12 mouse cellular contexts compared by ENCODE assay signal in genomic region chr6:83711725-83712475, GRCm38 (mm10). TPM values are rescaled to one million over a fixed set of nuclear protein-coding genes. Genes with fewer than 3 reads are reported as not detected.
DNase-seq lines count a peak whose midpoint lies in the region; ATAC-seq and TF ChIP-seq lines count a peak whose summit lies in the region.
"Had no signal": no experiment of that assay in that cellular context is flagged by ENCODE, and none has a peak within 500 bp of the region (broad histone marks: within the 10 kb centered on the region; RNA-seq: fewer than 3 reads in every experiment).

No protein-coding gene starts in this region.

- no peaks in the 10 kb centered on the region for H3K9me3 ChIP-seq in heart, postnatal 0 days (replicated peaks; ENCODE audit: control insufficient read depth, low read length)
- H3K9me3 ChIP-seq in hindbrain, embryonic 16.5 days (ENCODE audit: control insufficient read depth, low read length), result no peaks in the 10 kb centered on the region
- H3K9me3 ChIP-seq: G1E had no signal

- TF ChIP-seq CTCF in heart, postnatal 0 days (IDR thresholded peaks at IDR 0.05; ENCODE audit: low read depth), result no peak

- H3K27me3 ChIP-seq in heart, postnatal 0 days (ENCODE audit: control insufficient read depth, insufficient read depth, low read length), result peaks cover 100% of the 10 kb centered on the region
- H3K27me3 ChIP-seq in hindbrain, embryonic 16.5 days (replicated peaks; ENCODE audit: control insufficient read depth, insufficient read depth, low read length), result peaks cover 74% of the 10 kb centered on the region

- H3K27ac ChIP-seq in heart, postnatal 0 days (ENCODE audit: low read depth), result no peak overlapping the region
- no peak overlapping the region for H3K27ac ChIP-seq in hindbrain, embryonic 16.5 days (ENCODE audit: low read depth, low read length)

- H3K4me2 ChIP-seq in heart, postnatal 0 days (ENCODE audit: low read depth, low read length), result peak overlapping the region; percentile 62
- peak overlapping the region; percentile 54 for H3K4me2 ChIP-seq in hindbrain, embryonic 16.5 days (ENCODE audit: low read length)

- H3K4me3 ChIP-seq in heart, postnatal 0 days (ENCODE audit: low read depth, low read length), result peak overlapping the region; percentile 46
- H3K4me3 ChIP-seq in hindbrain, embryonic 16.5 days (ENCODE audit: low read length), result 0 out of 2 replicates have a peak overlapping the region, but pooled peaks have one; percentile 1

- H3K36me3 ChIP-seq in heart, postnatal 0 days (replicated peaks; ENCODE audit: control insufficient read depth, insufficient read depth, low read length), result no peaks in the 10 kb centered on the region
- no peaks in the 10 kb centered on the region for H3K36me3 ChIP-seq in hindbrain, embryonic 16.5 days (ENCODE audit: control insufficient read depth, insufficient read depth, low read length)
- H3K36me3 ChIP-seq: G1E had no signal

- TF ChIP-seq EP300 in heart, postnatal 0 days (IDR thresholded peaks at IDR 0.05; ENCODE audit: low read depth), result no peak

- no peak for DNase-seq in heart, postnatal 0 days (ENCODE audit: low spot score)
- no peak for DNase-seq in heart, adult 8-10 months (ENCODE audit: low spot score)
- DNase-seq in ZHBTc4 (ENCODE audit: low read depth, low spot score), result peak; percentile 40
- DNase-seq in neural tube, embryonic 10.5 days (ENCODE audit: extremely low spot score, low spot score), result peak; percentile 61
- no peak for DNase-seq in gastrocnemius, postnatal 36 days
- DNase-seq in natural killer cell, adult 2 months (ENCODE audit: low spot score in 2 of 2), result no peak
- no peak for DNase-seq in frontal cortex, adult 2 months (ENCODE audit: extremely low spot score in 1 of 2, low spot score in 1 of 2)

- 3% methylated on average over 45 of the region's 45 CpGs for WGBS in heart, postnatal 0 days
- WGBS in hindbrain, embryonic 16.5 days, result 2% methylated on average over 45 of the region's 45 CpGs

- intact Hi-C loops in gastrocnemius, postnatal 36 days (cut with DNase I), result no loop called here

- ATAC-seq in heart, postnatal 0 days (ENCODE audit: insufficient read depth, low read depth), result no peak
- ATAC-seq in hindbrain, embryonic 16.5 days, result no peak

- no peak overlapping the region for H3K9ac ChIP-seq in heart, postnatal 0 days (replicated peaks; ENCODE audit: low read depth, low read length)
- no peak overlapping the region for H3K9ac ChIP-seq in hindbrain, embryonic 16.5 days (ENCODE audit: low read depth, low read length)

- peaks cover 9% of the 10 kb centered on the region for H3K4me1 ChIP-seq in heart, postnatal 0 days (ENCODE audit: control insufficient read depth, insufficient read depth)
- peaks cover 9% of the 10 kb centered on the region for H3K4me1 ChIP-seq in hindbrain, embryonic 16.5 days (ENCODE audit: control insufficient read depth, insufficient read depth, low read depth, low read length)

RNA-seq across cellular contexts. Expression of gene Vax2, which starts 0.8 kb away (rescaled TPM):
- total RNA-seq in heart, postnatal 0 days (2014; rRNA removed; ENCODE audit: low replicate concordance), result not detected in 2 replicates
- not detected in 2 replicates for polyA plus RNA-seq in heart, postnatal 0 days (2015; fragmentation: Nextera tagmentation; extraction: Ambion mirVana)
- total RNA-seq in heart, adult 8-10 months (2022), result not detected
- polyA plus RNA-seq in hindbrain, embryonic 16.5 days (2015; fragmentation: Nextera tagmentation; extraction: Ambion mirVana), result not detected in 2 replicates
- not detected for total RNA-seq in gastrocnemius, postnatal 36 days (2021)
- polyA plus RNA-seq in frontal cortex, adult 2 months (2012; rRNA removed), result not detected in 2 replicates
- total RNA-seq: G1E; neutrophil, adult 5-6 weeks had no signal
- polyA plus RNA-seq: cerebellum, adult 2 months; G1E; kidney, adult 2 months had no signal

RNA-seq across cellular contexts. Expression of gene Atp6v1b1, which starts 30.9 kb away (rescaled TPM):
- total RNA-seq in heart, postnatal 0 days (2014; rRNA removed; ENCODE audit: low replicate concordance), result 0.15 and 4.1 TPM in 2 replicates
- polyA plus RNA-seq in heart, postnatal 0 days (2015; fragmentation: Nextera tagmentation; extraction: Ambion mirVana), result 0.10 TPM in 1 of 2 replicates, not detected in the other
- total RNA-seq in heart, adult 8-10 months (2022), result under 1 TPM in 1 of 4 experiments, not detected in 3; 0.17 TPM
- polyA plus RNA-seq in hindbrain, embryonic 16.5 days (2015; fragmentation: Nextera tagmentation; extraction: Ambion mirVana), result 0.14 TPM in 1 of 2 replicates, not detected in the other
- not detected for total RNA-seq in gastrocnemius, postnatal 36 days (2021)
- polyA plus RNA-seq in frontal cortex, adult 2 months (2012; rRNA removed), result 0.06 and 0.11 TPM in 2 replicates
- total RNA-seq: neutrophil, adult 5-6 weeks had no signal
- polyA plus RNA-seq: cerebellum, adult 2 months; G1E had no signal

RNA-seq across cellular contexts. Expression of gene Cd207, which starts 34.2 kb away (rescaled TPM):
- total RNA-seq in heart, postnatal 0 days (2014; rRNA removed; ENCODE audit: low replicate concordance), result 0.11 and 0.19 TPM in 2 replicates
- 0.75 and 1.2 TPM in 2 replicates for polyA plus RNA-seq in heart, postnatal 0 days (2015; fragmentation: Nextera tagmentation; extraction: Ambion mirVana)
- total RNA-seq in heart, adult 8-10 months (2022), result 1 to 10 TPM in 1 of 4 experiments, under 1 TPM in 3; 0.46 to 1.1 (median 0.75) TPM
- not detected in 2 replicates for polyA plus RNA-seq in hindbrain, embryonic 16.5 days (2015; fragmentation: Nextera tagmentation; extraction: Ambion mirVana)
- total RNA-seq in gastrocnemius, postnatal 36 days (2021), result under 1 TPM in 1 of 2 experiments, not detected in 1; 0.18 TPM
- 0.06 TPM in 1 of 2 replicates, not detected in the other for polyA plus RNA-seq in frontal cortex, adult 2 months (2012; rRNA removed)
- total RNA-seq: G1E; neutrophil, adult 5-6 weeks had no signal
- polyA plus RNA-seq: cerebellum, adult 2 months; G1E had no signal

RNA-seq across cellular contexts. Expression of gene Ankrd53, which starts 50.5 kb away (rescaled TPM):
- total RNA-seq in heart, postnatal 0 days (2014; rRNA removed; ENCODE audit: low replicate concordance), result not detected in 2 replicates
- polyA plus RNA-seq in heart, postnatal 0 days (2015; fragmentation: Nextera tagmentation; extraction: Ambion mirVana), result 0.16 TPM in 2 replicates
- total RNA-seq in heart, adult 8-10 months (2022), result under 1 TPM in 1 of 4 experiments, not detected in 3; 0.22 TPM
- 0.30 TPM in 1 of 2 replicates, not detected in the other for polyA plus RNA-seq in hindbrain, embryonic 16.5 days (2015; fragmentation: Nextera tagmentation; extraction: Ambion mirVana)
- not detected for total RNA-seq in gastrocnemius, postnatal 36 days (2021)
- not detected in 2 replicates for polyA plus RNA-seq in frontal cortex, adult 2 months (2012; rRNA removed)
- total RNA-seq: G1E; neutrophil, adult 5-6 weeks had no signal
- polyA plus RNA-seq: cerebellum, adult 2 months; G1E had no signal

RNA-seq across cellular contexts. Expression of gene Clec4f, which starts 55.9 kb away (rescaled TPM):
- 1.7 TPM in 1 of 2 replicates, not detected in the other for total RNA-seq in heart, postnatal 0 days (2014; rRNA removed; ENCODE audit: low replicate concordance)
- 0.59 and 0.66 TPM in 2 replicates for polyA plus RNA-seq in heart, postnatal 0 days (2015; fragmentation: Nextera tagmentation; extraction: Ambion mirVana)
- total RNA-seq in heart, adult 8-10 months (2022), result under 1 TPM; 0.25 to 0.57 (median 0.47) TPM
- polyA plus RNA-seq in hindbrain, embryonic 16.5 days (2015; fragmentation: Nextera tagmentation; extraction: Ambion mirVana), result not detected in 2 replicates
- not detected for total RNA-seq in gastrocnemius, postnatal 36 days (2021)
- not detected in 2 replicates for polyA plus RNA-seq in frontal cortex, adult 2 months (2012; rRNA removed)
- total RNA-seq: neutrophil, adult 5-6 weeks had no signal
- polyA plus RNA-seq: cerebellum, adult 2 months; G1E; kidney, adult 2 months had no signal

Comparison
In these comparisons a context has a peak if more than half of its experiments do, and no peak if none do; other contexts are left out.
1. DNase-seq: peak in ZHBTc4 (single experiment) and neural tube, embryonic 10.5 days (single experiment); none in heart, postnatal 0 days (single experiment), heart, adult 8-10 months (single experiment), gastrocnemius, postnatal 36 days (0 of 2), natural killer cell, adult 2 months (0 of 2) and frontal cortex, adult 2 months (0 of 2).